Mouse (Mus musculus) cerebellum, adult 11 months (tissue): ENCODE data around the gene Tacc2.
"Not testable (repeated sequence)": the region's sequence is repeated elsewhere in the genome, so short reads cannot be mapped to it uniquely, and the experiment has no call there.

Experiments
- DNase-seq: peaks from one replicate; pipeline ENCODE4 v3.0.0; 2022

Gene Tacc2

GRCm38 (mm10) chr7:130657751-130658150, 80.5 kb downstream of the Tacc2 start:
- DNase-seq: no peak

- no peak for DNase-seq
Observed at GRCm38 (mm10) chr7:130659129-130659528, 81.9 kb downstream of the Tacc2 start.

- DNase-seq: no peak
Observed at GRCm38 (mm10) chr7:130662250-130662649, 85.0 kb downstream of the Tacc2 start.

- DNase-seq: no peak
Observed at GRCm38 (mm10) chr7:130662869-130663268, 85.6 kb downstream of the Tacc2 start.

GRCm38 (mm10) chr7:130664037-130664436, 86.8 kb downstream of the Tacc2 start:
- DNase-seq: no peak

- DNase-seq: no peak
Observed at GRCm38 (mm10) chr7:130664629-130665028, 87.4 kb downstream of the Tacc2 start.

GRCm38 (mm10) chr7:130665358-130665757, 88.1 kb downstream of the Tacc2 start:
- no peak for DNase-seq

GRCm38 (mm10) chr7:130668013-130668412, 90.8 kb downstream of the Tacc2 start:
- not testable (repeated sequence) for DNase-seq

GRCm38 (mm10) chr7:130668729-130669281, 91.6 kb downstream of the Tacc2 start:
- no peak for DNase-seq

- no peak for DNase-seq
Observed at GRCm38 (mm10) chr7:130669370-130669881, 92.2 kb downstream of the Tacc2 start.

GRCm38 (mm10) chr7:130670358-130670757, 93.1 kb downstream of the Tacc2 start:
- DNase-seq: no peak

GRCm38 (mm10) chr7:130671301-130671700, 94.1 kb downstream of the Tacc2 start:
- no peak for DNase-seq

- peak; percentile 49 for DNase-seq
Observed at GRCm38 (mm10) chr7:130673169-130674033, 96.2 kb downstream of the Tacc2 start.

GRCm38 (mm10) chr7:130674526-130674925, 97.3 kb downstream of the Tacc2 start:
- DNase-seq: no peak

- DNase-seq: no peak
Observed at GRCm38 (mm10) chr7:130676885-130677540, 99.8 kb downstream of the Tacc2 start.

- no peak for DNase-seq
Observed at GRCm38 (mm10) chr7:130677541-130678274, 100.5 kb downstream of the Tacc2 start.

GRCm38 (mm10) chr7:130678414-130678813, 101.2 kb downstream of the Tacc2 start:
- DNase-seq: no peak

- DNase-seq: peak; percentile 67
Observed at GRCm38 (mm10) chr7:130681798-130682197, 104.6 kb downstream of the Tacc2 start.

GRCm38 (mm10) chr7:130688601-130689000, 111.4 kb downstream of the Tacc2 start:
- DNase-seq: no peak

- DNase-seq: no peak
Observed at GRCm38 (mm10) chr7:130690869-130691268, 113.6 kb downstream of the Tacc2 start.

- no peak for DNase-seq
Observed at GRCm38 (mm10) chr7:130691931-130692330, 114.7 kb downstream of the Tacc2 start.

GRCm38 (mm10) chr7:130692392-130692942, 115.2 kb downstream of the Tacc2 start:
- peak; percentile 75 for DNase-seq
